Mouse (Mus musculus) ES-E14 (cell line): ENCODE measurements at regions not wholly inside any gene's neighbourhood (a gene's known extent, or its start where the extent isn't known, plus 50 kb on each side); places are given as distances from the start of the nearest gene placed in this dataset.

Experiments
- DNase-seq: peaks from one replicate; pipeline ENCODE4 v3.0.0-alpha.2; 2013; ENCODE audit warnings: low read depth, low spot score
- H3K27ac ChIP-seq: 2 replicates; pipeline ENCODE4 v1.5.1; 2012; ENCODE audit warnings: low read depth, mild to moderate bottlenecking, low read length, moderate library complexity, mixed read lengths; ENCODE audit not compliant: poor library complexity, insufficient read depth, severe bottlenecking
- H3K36me3 ChIP-seq: 2 replicates; pipeline ENCODE4 v1.6.1; 2012; ENCODE audit warnings: mild to moderate bottlenecking, low read length, moderate library complexity, mixed read lengths; ENCODE audit not compliant: control insufficient read depth, poor library complexity, insufficient read depth, severe bottlenecking
- H3K4me1 ChIP-seq, 2 experiments: fragments of 150-350 bp in 1 of 2; sonication (generic) in 1 of 2; 2 replicates each; pipeline ENCODE4 v1.6.1; 2012; ENCODE audit warnings: low read length in 2 of 2, mild to moderate bottlenecking in 1 of 2, mixed read lengths in 1 of 2; ENCODE audit not compliant: control insufficient read depth in 2 of 2, insufficient read depth in 2 of 2, poor library complexity in 1 of 2
- H3K4me3 ChIP-seq, 2 experiments: fragments of 150-350 bp in 1 of 2; sonication (generic) in 1 of 2; 2 replicates each; pipeline ENCODE4 v1.5.1; 2012; ENCODE audit warnings: low read length in 2 of 2, low read depth in 1 of 2, mild to moderate bottlenecking in 1 of 2, mixed read lengths in 1 of 2; ENCODE audit not compliant: insufficient read depth in 1 of 2, poor library complexity in 1 of 2, severe bottlenecking in 1 of 2
- H3K9ac ChIP-seq: 2 replicates; pipeline ENCODE4 v1.6.1; 2012; ENCODE audit warnings: low read depth, mild to moderate bottlenecking, low read length, mixed read lengths; ENCODE audit not compliant: poor library complexity, insufficient read depth, severe bottlenecking
- H3K9me3 ChIP-seq: fragments of 150-350 bp; sonication (generic); 2 replicates; pipeline ENCODE4 v1.6.1; 2012; ENCODE audit warnings: low read depth, mild to moderate bottlenecking, low read length; ENCODE audit not compliant: control insufficient read depth, insufficient read depth
- CHD2 ChIP-seq: IDR thresholded peaks from 2 replicates; pipeline ENCODE4 v1.6.1; 2014; ENCODE audit warnings: mild to moderate bottlenecking, low read depth, low read length, inconsistent platforms
- HCFC1 ChIP-seq: IDR thresholded peaks from 2 replicates; pipeline ENCODE4 v1.6.1; 2012; ENCODE audit warnings: low read length, inconsistent platforms, borderline replicate concordance; ENCODE audit not compliant: insufficient read depth
- MAFK ChIP-seq: IDR thresholded peaks from 2 replicates; pipeline ENCODE4 v1.6.1; 2014; ENCODE audit warnings: mild to moderate bottlenecking, low read depth, low read length, inconsistent platforms; ENCODE audit not compliant: insufficient read depth
- ZC3H11A ChIP-seq: IDR thresholded peaks from 2 replicates; pipeline ENCODE4 v1.6.1; 2012; ENCODE audit warnings: low read depth, mild to moderate bottlenecking, inconsistent platforms, low read length, borderline replicate concordance
- ZNF384 ChIP-seq: IDR thresholded peaks from 2 replicates; pipeline ENCODE4 v1.6.1; 2012; ENCODE audit warnings: low read depth, low read length, inconsistent platforms
- in situ Hi-C, 2 experiments: fragments of 600-800 bp; cut with MboI; formaldehyde crosslinking; loops; one replicate each; pipeline ENCODE4 v1.15.1; 2025; ENCODE audit warnings: low sequenced_read_pairs in 2 of 2, inconsistent platforms in 1 of 2; ENCODE audit not compliant: unreplicated experiment in 2 of 2

DNA sequence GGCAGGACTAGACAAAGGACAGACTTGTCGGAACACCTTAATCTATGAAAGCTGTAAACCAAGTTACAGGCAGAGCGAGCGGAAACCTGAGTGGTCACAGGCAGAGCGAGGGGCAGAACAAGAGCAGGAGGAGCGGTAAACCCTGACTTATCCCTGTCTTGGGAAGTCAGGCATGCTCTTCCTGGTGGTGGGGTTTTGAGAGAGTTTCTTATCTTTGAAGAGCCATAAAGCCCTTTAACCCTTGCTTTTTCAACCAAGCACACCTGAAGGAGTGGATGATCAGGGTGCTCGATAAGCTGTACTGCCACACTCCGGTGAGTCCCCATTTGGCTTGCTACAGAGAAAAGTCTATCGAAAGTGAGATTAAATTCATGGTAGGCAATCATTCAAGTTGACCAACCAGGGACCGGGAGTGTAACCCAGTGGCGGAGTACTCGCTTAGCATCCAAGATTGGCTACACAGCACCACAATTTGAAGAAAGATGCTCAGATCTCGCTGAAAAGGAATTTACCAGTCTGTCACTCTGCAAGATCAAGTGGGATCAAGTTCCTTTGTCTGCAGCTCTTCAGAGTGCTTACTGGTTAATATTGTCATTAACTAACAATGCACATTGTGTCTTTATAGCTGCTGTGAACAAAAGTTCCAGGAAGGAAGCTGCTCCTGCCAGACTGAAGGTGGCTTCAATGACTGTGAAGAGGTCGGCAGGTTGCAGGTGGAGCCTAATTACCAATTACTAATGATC is 90.8 kb upstream of the Nebl start:
- Histone ChIP-seq H3K4me1 (no peaks in the 10 kb centered on the region), H3K4me3 (no peak overlapping the region), H3K36me3 (no peaks in the 10 kb centered on the region), H3K9me3 (no peaks in the 10 kb centered on the region), H3K9ac (no peak overlapping the region), H3K27ac (no peak overlapping the region)
- DNase-seq, result peak; percentile 30
- TF ChIP-seq CHD2 (no peak), ZNF384 (no peak), MAFK (no peak), ZC3H11A (no peak), HCFC1 (no peak)
- in situ Hi-C loops, result loop anchor here in 1 of 2 experiments (10.0 kb wide), 1 partner anchor 397 kb away; no protein-coding TSS in a partner anchor

DNA sequence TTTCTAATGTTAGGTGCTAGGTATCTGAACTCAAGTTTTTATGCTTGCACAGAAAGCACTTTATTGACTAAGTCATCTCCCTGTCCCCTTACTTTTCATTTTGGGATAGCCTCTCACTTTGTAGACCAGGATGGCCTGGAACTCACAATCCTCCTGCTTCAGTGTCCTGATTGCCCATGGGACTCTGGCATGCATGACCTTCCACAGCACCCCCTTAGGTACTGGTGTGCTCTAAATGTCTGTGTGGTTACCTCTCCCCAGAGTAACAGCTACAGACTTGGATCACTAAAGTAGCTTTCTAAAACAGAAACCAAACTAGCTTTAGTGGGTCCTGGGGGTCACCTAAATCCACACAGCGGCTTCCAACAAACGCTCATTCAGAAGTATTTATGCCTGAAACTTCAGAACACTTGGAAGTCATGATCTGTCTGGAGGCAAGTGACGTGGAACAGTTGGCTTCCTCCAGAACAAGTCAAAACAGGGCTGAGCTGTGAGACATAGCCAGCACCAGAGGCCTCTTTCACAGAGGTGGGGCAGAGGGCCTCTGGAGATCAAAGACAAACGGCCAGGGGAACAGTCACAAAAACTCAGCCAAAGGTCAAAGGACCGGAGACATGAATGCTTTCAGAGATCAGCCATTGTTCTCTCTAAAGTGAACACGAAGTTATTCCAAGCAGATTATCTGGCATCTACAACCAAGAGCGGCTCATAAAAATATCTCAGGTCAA is 80.8 kb upstream of the Nebl start:
- no peak overlapping the region for H3K9ac ChIP-seq
- in situ Hi-C loops, result no loop called here
- H3K4me3 ChIP-seq, result no peak overlapping the region
- no peak for DNase-seq
- no peaks in the 10 kb centered on the region for H3K9me3 ChIP-seq
- no peaks in the 10 kb centered on the region for H3K4me1 ChIP-seq
- H3K27ac ChIP-seq, result no peak overlapping the region
- no peaks in the 10 kb centered on the region for H3K36me3 ChIP-seq
- no peak for TF ChIP-seq CHD2
- TF ChIP-seq ZNF384, result no peak
- TF ChIP-seq MAFK, result no peak
- no peak for TF ChIP-seq HCFC1
- TF ChIP-seq ZC3H11A, result no peak
